Mouse (Mus musculus) liver, adult 2 months (tissue): ENCODE data around the gene Tekt3.

Experiments used
- CTCF ChIP-seq: fragments of 200-500 bp; IDR thresholded peaks from 2 replicates; pipeline ENCODE4 v1.5.1; 2011; ENCODE audit warnings: low read depth, low read length, control low read depth
- POLR2A ChIP-seq: fragments of 200-500 bp; IDR thresholded peaks from 2 replicates; pipeline ENCODE4 v1.6.1; 2011; ENCODE audit warnings: low read length, control low read depth; ENCODE audit not compliant: insufficient read depth; ENCODE audit errors: extremely low read depth

DNA sequence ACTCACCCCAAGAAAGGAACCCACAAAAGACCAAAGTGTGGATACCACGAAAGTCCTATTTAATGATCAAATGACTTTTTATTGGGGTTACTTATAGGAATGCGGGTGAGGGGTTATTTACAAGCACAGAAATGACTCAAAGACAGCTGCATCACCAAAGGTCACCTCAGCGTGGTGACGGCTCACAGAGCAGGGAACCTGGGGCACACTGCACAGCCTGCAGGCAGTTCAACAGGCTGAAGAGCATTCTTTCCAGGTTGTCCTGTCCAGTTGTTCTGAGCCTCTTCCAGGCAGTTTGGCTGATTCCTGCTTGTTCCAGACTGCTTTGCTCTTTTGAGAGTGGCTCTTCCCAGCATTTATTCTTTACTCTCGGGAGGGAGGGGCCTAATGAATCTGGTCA, 55.2 kb downstream of the Tekt3 start:
- TF ChIP-seq CTCF (no peak), POLR2A (no peak)
